Mouse (Mus musculus) brain, embryonic 18.5 days (tissue): ENCODE measurements around the gene 4922502D21Rik.
"Not testable (repeated sequence)": the region's sequence is repeated elsewhere in the genome, so short reads cannot be mapped to it uniquely, and the experiment has no call there.

ENCODE experiments used
- DNase-seq: peaks from one replicate; pipeline ENCODE4 v3.0.0-alpha.2; 2012; ENCODE audit warnings: low read depth, low spot score

The 4922502D21Rik gene

GRCm38 (mm10) chr6:129331610-129332009 lies at the start of gene 4922502D21Rik:
Gene 4922502D21Rik, minus strand, starts transcription at chr6:129331796.
- DNase-seq: no peak

DNA sequence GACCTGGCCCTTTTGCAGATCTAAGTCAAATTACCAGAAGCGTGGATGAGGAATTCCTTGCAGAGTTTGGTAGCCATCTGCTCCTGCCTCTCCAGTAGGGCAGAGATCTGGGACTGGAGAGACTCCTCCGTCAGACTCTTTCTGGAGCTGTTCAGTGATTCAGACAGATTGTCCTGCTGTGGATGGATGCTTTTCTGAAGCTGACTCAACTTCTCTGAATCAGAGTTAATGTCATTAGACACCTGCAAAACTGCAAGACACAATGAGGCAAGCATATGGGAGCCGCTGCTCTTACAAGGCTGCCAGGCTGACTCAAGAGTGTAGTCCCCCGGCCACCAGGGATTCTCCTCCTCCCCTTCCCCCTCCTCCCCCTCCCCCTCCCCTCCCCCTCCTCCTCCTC lies 48.9 kb upstream of the 4922502D21Rik start:
- no peak for DNase-seq

DNA sequence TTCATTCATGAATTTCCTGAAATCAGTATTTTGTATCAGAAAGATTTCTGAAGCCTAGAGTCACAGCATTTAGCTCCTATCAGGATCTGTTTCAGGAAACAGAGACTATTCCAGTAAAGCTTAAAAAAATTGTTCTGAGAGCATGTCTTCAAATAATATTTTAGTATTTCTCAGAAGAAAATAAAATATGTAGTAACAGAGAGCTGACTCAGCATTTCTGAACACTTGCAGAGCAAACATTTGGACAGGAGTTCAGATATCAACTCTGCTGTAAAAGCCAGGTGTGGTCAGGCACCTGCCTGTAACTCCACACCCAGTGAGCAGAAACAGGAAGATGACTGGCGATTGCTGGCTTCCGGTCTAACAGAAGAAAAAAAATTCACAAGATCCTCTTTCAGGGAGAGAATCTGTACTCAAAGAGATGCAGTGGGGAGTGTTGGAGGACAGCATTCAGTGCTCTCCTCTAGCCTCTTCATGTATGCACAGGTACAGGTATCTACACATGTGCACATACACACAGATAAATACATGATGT lies 43.4 kb upstream of the 4922502D21Rik start:
- DNase-seq: no peak

DNA sequence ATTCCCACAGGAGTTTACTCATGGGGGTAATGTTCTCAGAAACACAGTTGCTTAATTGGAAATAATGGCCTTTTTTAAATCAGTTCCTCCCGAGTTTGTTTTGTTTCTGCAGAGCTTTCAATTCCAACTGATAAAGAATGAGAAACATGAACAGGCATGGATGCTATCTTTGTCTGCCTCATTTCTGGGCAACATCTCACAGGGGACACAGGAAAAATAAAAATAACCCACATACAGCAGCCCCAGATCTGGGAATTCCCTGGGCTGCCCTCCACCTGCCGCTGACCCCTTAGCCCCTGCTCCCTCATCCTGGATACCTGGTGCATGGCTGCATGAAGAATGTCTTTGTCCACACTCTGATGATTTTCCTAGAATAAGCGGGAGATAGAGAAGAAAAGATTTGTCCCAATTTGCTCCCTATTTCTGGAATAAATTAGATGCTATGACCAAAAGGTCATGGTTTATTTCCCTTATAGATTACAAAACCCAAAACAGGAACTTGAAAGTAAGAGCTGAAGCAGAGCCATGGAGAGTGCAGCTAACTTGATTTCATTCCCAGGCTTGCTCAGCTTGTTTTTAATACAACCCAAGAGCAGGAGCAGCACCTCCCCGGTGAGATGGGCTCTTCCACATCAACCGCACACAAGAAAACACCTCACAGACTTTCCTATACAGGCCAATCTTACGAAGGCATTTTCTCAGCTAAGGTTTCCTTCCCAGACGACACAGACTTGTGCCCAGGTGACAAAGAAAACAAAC lies 38.0 kb upstream of the 4922502D21Rik start:
- no peak for DNase-seq

DNA sequence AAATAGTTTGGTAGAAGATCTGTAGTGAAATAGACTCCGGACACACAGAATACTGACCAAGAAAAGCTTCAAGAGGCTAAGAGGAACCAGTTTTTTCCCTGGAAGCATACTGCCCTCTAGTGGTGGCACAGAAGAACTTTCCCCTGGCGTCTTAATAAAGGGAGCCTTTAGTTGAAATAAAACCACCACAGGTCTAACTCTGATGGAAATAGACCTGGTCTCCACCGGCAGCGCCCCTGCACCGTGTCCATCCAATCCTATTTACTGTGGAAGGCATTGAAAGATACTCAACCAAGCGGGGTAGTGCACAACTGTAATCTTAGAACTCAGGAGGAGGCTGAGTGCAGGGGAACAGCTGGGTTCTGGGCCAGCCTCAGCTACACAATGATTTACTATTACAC lies 34.4 kb upstream of the 4922502D21Rik start:
- peak; percentile 26 for DNase-seq

- no peak for DNase-seq
Measured at GRCm38 (mm10) chr6:129363942-129364341, 32.3 kb upstream of the 4922502D21Rik start.

- no peak for DNase-seq
Measured at GRCm38 (mm10) chr6:129359515-129359914, 27.9 kb upstream of the 4922502D21Rik start.

GRCm38 (mm10) chr6:129356430-129356829 lies 24.8 kb upstream of the 4922502D21Rik start:
- DNase-seq: no peak

DNA sequence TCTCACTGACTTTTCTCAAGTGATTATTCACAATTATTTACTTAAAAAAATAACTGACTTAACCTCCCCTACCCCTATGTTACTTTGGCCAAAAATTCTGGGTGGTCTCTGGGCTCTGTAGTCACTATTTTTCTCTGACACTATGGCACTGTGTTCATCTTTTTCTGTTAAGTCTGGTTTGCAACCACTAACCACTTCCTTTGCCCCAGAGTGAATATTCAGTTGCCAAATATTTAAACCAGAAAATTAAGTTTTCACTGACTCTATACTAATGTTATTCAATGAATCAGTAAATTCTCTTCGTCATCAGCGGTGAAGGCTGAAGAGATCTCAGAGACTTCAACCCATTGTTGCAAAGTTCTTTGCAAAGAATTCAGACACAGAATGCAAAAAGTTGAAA lies 24.2 kb upstream of the 4922502D21Rik start:
- no peak for DNase-seq

GRCm38 (mm10) chr6:129351091-129351490 lies 19.5 kb upstream of the 4922502D21Rik start:
- no peak for DNase-seq

DNA sequence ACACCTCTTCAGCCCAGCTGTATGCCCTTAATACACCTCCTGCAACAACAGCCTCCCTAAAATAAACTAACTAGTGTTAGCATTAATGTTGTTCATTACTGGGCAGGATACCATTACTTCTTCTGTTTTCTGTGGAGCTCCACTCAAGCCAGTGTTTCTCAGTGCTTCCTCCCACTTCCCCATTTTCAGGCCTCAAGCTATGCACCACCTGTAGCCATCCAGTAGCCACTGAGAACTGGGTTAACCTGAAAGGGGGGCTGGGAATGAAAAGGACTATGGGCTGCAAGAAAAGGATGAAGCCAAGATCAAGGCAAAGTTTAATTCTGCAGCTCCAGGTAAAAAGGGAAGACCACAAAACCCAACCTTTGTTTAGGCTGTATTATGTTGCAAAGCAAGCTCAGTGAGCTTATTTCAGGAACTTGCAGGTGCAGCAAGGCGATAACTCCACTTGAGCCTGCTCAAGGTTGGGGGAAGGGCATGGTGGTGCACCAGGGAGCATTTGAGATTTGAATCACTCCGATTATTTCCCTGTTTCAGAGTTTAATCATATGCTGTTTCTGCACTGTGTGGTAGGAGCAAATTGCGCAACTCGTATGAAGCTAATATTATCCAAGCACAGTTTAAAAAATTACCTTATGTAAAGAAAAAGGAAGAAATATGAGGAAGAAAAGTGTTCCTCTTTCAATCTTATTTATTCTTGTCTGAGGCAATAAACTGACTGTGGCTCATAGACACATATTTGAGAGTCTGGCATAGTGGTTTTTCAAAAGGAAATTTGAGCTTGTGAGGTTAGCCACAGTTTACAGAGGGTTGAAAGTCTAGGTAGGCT lies 18.1 kb upstream of the 4922502D21Rik start:
- no peak for DNase-seq

GRCm38 (mm10) chr6:129344408-129344807 lies 12.8 kb upstream of the 4922502D21Rik start:
- no peak for DNase-seq

DNA sequence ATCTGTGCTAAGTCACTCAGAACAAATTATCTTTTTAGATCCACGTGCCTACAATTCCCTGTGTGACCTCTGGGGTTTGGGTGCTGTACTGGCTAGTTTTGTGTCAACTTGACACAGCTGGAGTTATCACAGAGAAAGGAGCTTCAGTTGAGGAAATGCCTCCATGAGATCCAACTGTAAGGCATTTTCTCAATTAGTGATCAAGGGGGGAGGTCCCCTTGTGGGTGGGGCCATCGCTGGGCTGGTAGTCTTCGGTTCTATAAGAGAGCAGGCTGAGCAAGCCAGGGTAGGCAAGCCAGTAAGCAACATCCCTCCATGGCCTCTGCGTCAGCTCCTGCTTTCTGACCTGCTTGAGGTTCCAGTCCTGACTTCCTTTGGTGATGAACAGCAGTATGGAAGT lies 10.8 kb upstream of the 4922502D21Rik start, which contains the start of gene Clec12a:
Gene Clec12a (plus strand): TSS at position 301 of the 400 bp plus-strand sequence.
- not testable (repeated sequence) for DNase-seq

DNA sequence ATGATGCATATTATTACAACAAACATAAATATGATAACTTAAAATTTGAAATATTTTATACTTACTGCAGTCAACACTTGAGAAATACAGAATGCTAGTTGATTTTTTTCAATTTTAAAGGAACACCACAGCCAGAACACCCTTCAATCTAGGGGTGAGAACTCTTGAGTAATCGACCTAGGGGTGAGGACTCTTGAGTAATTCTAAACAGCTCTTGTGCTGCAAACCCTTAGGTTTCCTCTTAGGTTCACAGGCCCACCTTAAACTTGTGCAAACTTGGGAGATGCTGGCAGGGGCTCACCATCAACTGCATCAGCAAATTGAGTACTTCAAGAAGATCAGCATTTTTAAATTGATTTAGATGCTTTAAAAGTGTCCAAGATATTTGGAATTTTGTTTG lies 6.2 kb upstream of the 4922502D21Rik start:
- DNase-seq: no peak

DNA sequence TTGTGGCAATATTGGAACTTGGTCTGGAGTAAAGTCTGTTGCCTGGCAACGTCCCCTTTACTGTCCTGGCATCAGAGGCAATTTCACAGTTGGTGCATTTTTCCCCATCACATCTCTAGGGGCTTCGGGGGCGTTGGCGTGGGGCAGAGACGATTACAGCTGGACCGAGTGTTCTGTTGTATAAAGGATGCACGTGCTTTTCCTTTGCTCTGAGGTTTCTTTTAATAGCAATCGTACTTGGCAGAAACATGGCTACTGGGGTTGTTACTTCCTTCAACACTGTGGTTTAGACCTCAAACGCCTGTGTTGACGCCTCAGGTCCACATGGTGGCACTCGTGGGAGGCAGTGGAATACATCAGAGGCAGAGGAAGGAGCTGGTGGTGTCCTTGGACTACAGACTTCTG lies 2.1 kb upstream of the 4922502D21Rik start:
- DNase-seq: peak; percentile 34

- DNase-seq: no peak
Measured at GRCm38 (mm10) chr6:129326568-129327150, 4.9 kb downstream of the 4922502D21Rik start.

DNA sequence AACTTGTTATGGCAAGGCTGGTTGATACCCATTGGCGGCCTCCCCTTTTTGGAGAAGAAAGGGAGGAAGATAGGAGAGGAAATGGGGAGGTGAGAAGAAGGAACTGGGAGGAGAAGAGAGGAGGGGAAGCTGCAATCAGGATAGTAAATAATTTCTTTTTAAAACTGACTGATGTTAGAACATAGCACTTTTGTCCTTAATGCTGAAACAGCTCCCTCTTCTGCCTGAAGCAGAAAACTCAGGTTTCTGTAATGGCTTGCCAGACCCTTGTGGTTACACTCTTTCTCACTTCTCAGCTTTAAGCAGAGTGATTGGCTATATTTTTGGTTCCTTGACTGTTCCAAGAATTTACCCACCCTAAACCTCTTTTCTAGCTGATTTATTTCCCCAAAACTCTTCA lies 5.6 kb downstream of the 4922502D21Rik start:
- DNase-seq: no peak

DNA sequence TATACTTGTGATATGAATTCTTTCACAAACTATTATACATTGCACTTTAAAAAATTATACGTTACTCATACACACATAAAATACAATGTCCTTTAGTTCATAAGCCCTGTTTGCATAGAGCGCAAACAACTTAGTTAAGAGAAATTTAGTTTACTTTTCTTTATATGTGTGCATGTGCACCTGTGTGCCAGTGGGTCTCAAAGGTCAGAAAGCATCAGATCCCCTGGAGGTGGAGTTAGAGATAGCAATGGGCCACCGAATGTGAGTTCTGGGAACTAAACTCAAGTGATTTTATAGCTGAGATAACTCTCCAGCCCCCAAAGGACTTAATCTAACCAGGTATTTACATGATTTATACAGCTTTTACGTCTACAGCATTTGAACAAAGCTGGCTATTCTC lies 12.3 kb downstream of the 4922502D21Rik start:
- DNase-seq: no peak

- no peak for DNase-seq
Measured at GRCm38 (mm10) chr6:129318395-129318794, 13.2 kb downstream of the 4922502D21Rik start.

- DNase-seq: no peak
Measured at GRCm38 (mm10) chr6:129316463-129316862, 15.1 kb downstream of the 4922502D21Rik start.

- no peak for DNase-seq
Measured at GRCm38 (mm10) chr6:129315698-129316097, 15.9 kb downstream of the 4922502D21Rik start.

- DNase-seq: no peak
Measured at GRCm38 (mm10) chr6:129314655-129315168, 16.9 kb downstream of the 4922502D21Rik start.
